Mouse (Mus musculus) left cerebral cortex, postnatal 10 days (tissue): Measurements from ENCODE around the gene Dock1. TPM values are rescaled to one million over a fixed set of nuclear protein-coding genes. Genes with fewer than 3 reads are reported as not detected.
A peak's percentile ranks its signal among the peaks of the same experiment; 100 is the strongest.

Source experiments
- DNase-seq, 2 experiments: peaks; one replicate each; pipeline ENCODE4 v3.0.0; 2021 to 2022; ENCODE audit warnings: low spot score in 2 of 2, mixed read lengths in 1 of 2; ENCODE audit errors: extremely low spot score in 1 of 2
- intact Hi-C: fragments of 180-260 bp; cut with DNase I; formaldehyde crosslinking; loops from one replicate; pipeline ENCODE4 v1.15.1; 2025
- total RNA-seq, 2 experiments: library from RNA; stranded (reverse); gene quantifications; 2 replicates each; pipeline ENCODE4 v1.2.3; 2021

Gene Dock1
- 10 to 100 TPM; 19.4 to 20.8 TPM for total RNA-seq

DNA sequence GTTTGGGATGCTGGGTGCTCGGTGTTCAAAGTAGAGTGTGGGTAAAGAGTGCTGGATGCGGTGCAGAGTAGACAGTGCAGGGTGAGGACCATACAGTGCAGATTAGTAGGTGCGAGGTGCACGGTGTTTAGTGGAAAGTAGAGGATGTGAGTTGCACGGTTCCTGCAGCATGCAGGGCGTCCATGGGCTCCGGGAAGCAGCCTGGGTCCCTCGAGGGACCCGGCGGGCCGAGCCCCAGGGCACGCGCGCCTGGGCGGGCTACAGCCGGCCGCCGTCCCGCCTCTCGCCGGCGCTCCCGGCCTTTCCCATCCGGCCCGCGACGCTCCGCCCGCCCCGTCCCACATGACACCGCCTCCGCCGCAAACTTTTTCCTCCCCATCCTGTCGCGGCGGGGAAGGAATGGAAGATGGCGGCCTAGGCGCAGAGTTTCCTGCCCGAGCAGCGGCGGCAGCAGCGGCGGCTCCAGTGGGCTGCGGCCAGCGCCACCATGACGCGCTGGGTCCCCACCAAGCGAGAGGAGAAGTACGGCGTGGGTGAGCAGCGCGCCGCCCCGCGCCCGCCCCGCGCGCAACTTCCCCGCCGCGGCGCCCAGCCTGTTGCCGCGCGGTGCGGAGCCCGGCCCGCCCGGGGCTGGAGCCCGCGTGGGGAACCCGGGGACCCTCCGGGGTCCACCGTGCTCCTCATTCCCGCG is at the start of gene Dock1:
TSS of gene Dock1 (plus strand) at position 343 of the 691 bp plus-strand sequence.
- intact Hi-C loops: no loop called here
- DNase-seq: peak in 1 of 2 experiments; percentile 89

DNA sequence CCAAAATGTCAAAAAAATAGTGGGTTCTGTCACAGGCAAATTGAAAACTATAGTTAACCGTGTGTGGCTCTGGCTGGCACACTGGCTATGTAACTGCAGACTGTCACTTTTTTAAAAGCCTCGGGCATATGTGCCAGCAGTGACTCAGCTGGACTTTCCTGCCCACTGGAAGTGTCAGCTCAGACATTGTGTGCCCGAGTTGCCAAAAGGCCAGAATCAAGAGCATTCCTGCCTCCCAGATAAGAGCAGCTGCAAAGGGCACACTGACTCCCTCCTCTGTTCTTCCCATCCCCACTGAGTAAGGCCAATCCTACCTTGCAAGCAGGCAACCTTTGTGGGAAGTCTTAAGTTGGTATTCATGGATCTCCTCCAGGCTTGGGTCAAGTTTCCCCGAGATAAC is 42.5 kb upstream of the Dock1 start:
- intact Hi-C loops: no loop called here

DNA sequence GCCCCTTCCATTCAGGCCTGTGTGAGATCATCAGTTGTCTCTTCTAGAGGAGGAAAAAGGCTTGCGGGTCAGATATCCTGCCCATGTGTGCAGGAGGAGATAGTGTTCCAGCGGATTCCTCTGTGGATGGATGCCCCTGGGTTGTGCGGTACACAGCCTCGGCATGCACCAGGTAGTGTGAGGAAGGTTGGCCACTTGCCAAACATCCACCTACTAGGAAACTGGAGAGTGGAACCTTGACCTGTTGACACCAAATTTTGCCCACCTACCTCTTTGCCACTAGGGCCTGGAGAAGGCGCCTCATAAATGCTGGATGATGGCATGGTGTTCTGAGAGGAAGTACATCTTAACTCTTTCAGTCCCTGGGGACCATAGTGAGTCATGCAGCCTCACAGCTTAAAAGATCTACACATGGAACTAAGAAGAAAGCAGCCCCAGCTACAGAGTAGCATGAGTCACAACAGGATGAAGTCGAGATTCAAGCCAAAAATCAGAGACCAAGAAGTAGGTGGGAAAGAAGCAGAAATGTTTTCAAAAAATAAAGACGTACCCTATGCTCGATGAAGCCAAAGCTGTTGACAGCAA is 20.1 kb upstream of the Dock1 start:
- intact Hi-C loops: no loop called here
- peak in 1 of 2 experiments; percentile 33 for DNase-seq

More for the DNA sequence above, 42.5 kb upstream of the Dock1 start:
- no peak for DNase-seq

DNA sequence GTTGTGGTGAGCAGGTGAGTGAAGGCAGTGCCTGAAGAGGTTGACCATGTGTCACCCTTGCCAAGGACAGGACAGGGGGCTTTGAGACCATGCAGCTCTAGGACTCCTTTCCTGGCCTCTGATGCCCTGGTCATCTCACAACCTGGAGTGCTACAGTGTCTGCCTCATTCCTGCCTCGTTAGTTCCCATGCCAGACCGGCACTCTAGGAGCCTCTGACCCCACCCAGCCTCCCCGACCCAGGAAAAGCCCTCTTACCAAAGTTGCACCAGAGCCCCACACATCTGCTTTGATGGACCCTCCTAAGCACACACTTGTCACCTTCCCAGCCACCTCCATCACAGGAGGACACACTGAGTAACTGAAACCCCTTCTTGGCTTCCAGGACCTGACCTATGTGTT is 19.4 kb upstream of the Dock1 start:
- no peak for DNase-seq
- intact Hi-C loops: no loop called here

DNA sequence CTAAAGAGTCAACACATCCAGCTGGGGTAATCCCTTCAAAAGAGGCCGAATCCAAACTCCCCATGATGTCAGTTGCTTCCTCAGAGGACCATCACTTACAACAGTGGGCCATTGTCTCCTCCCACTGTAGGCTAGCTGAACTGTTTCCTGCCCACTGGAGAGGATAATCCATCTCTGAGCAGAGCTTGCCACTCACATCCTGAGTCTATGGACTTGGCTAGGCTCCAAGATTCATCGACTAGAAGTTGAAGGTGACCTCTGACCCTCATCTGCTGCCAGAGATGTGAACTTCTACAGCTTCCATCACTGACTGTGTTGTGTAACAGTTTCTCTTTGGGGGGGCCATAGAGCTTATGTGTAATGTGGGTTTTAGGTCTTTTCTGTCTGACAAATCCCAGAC is 7.2 kb upstream of the Dock1 start:
- DNase-seq: no peak
- intact Hi-C loops: no loop called here

DNA sequence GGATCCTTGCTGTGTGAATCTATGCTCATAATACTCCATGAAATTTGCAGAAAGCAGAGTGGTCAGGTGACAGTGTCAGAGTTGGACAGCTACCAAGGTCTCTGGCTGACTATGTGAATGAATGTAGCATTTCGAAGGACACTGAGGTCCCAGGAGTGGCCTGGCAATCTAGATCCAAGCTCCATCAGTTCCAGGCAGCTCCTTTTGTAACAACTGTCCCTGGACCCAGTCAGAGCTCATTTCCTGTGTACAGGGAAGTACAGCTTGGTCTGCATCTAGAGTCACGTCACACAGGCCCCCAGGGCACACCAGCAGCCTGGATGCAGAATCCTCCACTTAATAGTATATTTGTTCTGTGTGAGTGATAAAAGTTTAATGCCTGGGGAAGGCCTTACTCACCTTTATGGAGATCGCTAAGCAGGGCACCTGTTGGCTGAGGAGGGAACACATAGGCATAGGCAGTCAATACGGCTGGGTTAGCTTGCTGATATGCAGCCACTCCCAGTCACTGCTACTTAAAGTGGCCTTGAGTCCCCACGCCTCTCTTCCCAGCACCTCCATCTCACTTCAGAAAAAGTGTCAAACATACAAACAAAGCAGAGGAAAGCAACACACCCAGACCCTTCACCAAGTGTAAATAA is 4.7 kb upstream of the Dock1 start:
- intact Hi-C loops: no loop called here

DNA sequence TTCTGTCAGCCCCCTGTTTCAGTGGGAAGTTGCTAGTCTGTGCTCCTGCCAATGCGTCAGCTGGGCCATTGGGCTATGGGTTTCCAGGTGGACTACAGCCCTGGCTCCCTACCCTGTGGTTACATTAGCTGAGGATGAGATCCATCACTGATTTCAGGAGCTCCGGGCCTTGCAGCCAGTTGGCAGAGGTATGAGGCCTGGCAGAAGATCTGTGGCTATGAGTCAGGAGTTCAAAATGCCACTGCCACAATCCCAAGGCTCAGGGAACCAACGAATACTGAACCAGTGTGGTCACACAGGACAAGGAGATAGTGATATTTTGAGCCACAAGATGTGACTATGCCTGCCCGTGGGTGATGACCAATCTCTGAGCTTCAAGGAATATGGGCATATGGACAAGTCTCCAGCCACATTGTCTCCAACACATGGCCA is 3.2 kb upstream of the Dock1 start:
- intact Hi-C loops: no loop called here

More for the DNA sequence above, 4.7 kb upstream of the Dock1 start:
- no peak for DNase-seq

DNA sequence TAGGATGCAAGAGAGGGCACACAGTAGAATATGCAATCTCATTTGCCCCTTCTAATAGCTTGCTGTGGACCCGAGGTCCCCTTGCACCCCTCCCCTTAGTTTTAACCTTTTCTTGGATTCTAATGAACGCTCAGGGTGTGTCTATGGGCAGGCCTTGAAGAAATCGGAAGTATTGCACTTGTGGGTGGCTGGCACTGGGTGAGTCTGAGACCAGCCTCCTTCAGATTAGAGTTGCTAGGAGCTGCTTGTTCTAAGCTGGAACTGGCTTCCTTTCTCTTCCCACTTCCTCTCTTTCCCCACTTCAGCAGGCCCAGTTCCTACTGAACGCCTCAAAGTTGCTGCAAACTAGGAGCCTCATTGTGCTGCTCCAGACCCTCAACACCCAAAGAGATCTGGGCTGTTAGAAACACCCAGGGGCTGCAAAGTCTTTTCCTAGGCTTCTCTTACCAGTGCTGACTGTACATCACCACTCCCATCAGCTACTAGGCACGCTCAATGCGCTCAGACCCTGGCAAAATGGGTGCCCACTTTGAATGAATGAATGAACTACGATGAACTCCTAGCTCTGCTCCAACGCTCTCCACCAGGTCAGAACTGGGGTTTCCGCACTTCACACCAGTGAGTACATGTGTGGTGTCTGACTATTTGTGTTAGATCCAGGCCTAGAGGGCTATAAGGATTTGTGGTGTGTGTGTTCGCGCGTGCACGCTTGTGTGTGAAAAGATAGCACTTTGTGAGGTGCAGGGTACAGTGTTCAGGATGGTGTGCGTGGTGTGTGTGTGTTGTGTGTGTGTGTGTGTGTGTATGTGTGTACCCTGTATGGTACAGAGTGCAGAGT is 761 bp upstream of the Dock1 start:
- intact Hi-C loops: no loop called here
- no peak for DNase-seq

More for the DNA sequence above, 3.2 kb upstream of the Dock1 start:
- DNase-seq: no peak

DNA sequence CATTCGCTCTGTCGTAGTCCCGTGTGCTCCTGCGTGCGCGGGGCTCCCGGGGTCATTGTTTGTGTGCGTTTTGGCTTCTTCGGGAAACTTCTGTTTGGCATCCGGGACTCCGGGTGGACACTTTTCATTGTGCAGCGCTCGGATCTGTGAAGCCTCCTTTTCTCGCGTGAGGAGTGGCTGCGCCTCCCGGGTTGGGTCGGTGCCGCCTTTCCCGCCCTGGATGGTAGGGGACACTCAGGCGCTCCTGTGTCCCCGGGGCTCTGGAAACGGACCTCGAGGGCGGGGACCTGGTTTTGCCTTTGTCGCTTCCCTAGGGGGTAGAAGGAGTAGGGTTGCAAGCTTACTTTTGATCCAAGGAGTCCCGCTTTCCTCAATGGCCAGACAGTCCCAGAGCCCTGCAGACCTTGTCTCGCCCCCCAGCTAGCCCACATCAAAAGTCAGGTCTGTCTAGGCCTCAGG is 578 bp downstream of the Dock1 start:
- DNase-seq: peak in 1 of 2 experiments; percentile 68

DNA sequence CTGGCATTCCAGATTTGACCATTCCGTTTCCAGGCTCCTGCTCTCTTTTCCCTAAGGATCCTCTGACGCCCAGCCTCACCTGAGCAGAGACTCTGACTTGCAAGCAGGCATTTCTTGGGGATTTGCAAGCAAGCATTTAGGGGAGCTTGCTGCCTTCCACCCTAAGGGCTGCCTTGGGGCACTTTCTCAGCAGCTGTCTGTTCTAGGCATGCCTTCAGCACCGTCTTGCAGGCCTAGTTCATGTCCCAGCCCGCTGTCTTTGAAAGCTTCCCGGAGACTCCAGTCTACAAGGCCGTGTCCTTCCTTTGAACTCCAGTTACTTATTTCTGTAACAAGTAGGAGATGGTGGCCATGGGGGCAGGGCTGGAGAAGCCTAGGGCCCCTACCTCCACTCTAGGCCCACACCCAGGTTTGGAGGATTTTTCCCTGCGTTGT is 1.0 kb downstream of the Dock1 start:
- DNase-seq: no peak
- intact Hi-C loops: no loop called here

More for the DNA sequence above, 578 bp downstream of the Dock1 start:
- intact Hi-C loops: no loop called here

DNA sequence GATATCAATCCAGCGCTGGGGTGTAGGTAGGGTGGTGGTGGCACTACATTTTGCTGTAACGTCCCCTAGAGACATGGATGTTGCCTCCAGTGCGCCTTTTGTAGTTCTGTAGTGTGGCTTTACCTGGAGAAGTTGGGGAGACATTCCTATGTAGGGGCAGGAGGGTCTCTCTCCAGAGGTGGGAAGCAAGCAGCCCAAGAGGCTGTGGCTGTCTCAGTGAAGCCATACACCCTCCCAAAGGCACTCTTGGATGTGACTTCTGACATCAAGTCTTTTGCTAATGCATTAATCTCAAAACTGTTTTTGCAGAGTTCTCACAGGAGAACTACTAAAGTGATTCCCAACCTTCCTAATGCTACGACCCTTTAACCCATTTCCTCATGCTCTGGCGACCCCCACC is 2.7 kb downstream of the Dock1 start:
- intact Hi-C loops: no loop called here
- no peak for DNase-seq

DNA sequence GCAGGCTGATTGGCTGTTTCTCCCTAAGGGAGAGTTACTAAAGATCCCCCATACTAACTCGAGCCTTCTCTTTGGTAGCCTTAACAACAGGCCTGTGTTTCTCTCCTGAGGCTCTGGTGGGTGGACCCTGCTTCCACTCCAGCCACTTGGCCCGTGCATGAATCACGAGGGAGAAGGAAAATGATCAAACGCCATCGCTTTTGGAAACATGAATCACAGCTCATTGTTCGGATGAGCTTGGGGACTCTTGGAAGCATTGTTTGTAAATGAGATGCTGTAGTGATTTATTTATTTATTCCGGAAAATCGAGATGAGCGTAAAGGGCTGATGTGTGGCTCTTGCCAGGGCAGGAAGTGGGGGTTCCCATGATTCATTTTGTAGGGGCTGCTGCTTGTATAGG is 3.5 kb downstream of the Dock1 start:
- intact Hi-C loops: no loop called here
- DNase-seq: peak in 1 of 2 experiments; percentile 31

DNA sequence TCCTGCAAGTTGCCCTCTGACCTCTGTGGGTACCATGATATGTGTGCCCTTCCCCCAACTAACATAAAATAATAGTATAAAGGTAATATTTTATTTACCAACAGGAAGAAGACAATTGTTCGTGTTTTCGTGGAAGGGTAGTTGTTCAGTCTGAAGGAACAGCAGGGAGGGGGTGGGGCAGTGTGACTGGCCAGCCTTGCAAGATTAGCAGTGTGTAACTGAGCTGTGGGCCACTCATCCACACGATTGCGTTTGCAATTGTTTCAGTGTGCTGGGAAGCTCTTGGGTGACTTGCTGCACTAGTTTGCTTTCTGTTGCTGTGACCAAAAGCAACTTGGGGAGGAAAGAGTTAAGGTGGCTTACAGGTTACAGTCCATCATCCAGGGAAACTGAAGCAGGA is 7.4 kb downstream of the Dock1 start:
- DNase-seq: no peak
- intact Hi-C loops: no loop called here

DNA sequence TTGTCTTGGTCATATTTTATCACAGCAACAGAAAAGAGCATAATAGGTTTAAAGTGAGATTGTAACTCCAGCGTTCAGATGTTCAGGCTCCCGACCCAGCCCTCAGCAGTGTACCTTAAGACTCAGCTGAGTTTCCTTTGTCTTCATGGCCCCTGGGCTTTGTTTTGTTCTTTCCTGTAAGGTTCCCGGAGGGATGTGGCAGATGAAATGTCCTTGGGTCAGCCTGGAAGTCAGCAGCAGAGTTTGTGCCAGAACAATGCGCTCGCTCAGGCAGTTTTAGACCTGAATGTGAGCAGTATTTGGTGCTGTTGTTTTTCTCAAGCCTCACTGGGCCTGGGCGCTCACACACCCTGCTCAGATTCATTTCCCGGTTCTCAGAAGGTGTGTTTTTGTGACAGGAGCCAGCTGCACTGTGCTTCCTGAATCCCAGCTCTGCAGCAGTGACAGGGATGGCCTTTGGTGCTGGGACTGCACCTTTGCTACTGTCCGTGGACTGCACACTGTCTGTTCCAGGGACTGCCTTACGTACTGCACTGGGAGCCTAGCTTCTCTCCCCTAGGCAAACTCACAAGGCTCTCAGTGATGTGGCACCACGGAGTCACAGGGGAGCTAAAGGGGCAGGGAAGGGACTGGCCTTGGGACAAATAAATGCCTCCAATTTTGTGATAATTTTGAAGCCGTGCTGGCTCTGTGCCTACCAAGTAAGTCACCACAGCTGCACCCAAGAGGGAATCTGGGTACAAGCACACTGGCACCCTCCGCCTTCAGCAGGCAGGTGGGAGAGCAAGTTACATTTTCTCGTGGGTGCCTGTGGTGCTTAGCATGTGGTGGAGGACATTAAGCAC is 9.1 kb downstream of the Dock1 start:
- intact Hi-C loops: no loop called here
- DNase-seq: no peak

DNA sequence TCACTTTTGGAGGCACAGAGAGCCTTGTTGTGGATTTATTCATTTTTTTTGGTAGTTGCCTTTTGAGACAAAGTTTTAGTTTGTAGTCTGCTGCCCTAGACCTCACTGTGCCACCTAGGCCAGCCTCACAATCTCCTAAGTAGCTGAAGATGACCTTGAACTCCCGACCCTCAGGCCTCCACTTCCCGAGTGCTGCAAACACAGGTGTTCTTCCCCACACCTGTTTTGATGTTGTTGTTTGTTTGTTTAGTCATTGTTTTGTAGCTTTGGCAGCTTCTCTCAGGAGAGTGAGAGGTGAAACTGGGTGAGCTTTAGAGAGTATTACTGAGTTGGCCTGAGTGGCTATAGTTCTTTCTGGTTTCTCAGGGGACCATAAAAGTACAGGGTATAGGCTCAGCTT is 9.7 kb downstream of the Dock1 start:
- intact Hi-C loops: no loop called here
- no peak for DNase-seq

DNA sequence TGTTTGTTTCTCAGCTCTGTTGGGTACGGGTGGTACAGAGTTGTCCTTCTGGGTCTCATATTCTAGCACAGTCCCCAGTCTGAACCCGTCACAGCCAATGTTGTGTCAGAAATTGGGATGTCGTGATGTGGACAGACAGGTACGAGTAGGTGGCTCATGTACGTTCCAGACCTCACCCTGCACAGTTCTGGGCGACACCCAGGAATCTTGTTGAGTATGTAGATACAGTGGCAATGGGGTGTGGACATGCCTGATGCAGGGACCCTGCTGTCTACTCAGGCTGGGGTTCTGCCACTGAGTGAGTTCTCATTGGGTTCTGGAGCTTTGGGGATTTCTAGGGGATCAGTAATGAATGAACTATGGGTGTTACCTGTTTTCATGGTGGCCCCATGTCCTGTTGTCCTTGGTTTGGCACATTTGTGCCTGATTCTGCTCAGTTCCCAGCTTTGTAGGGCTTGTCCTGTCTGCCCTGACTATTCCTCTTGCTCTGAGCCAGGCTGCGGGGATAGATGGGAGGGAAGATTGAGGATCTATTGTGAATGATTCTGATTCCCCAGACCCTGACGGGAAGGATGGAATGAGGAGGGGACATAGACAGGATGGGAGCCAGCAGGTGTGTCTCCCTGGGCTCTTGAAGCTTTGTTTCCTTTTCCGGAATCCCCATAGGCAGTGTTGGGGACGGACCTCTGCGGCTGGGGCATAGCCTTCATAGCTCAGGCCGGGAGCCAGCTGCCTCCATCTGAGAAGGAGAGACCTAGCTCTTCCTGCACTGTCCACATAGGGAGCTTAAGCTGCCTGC is 11.5 kb downstream of the Dock1 start:
- intact Hi-C loops: no loop called here
- no peak for DNase-seq

DNA sequence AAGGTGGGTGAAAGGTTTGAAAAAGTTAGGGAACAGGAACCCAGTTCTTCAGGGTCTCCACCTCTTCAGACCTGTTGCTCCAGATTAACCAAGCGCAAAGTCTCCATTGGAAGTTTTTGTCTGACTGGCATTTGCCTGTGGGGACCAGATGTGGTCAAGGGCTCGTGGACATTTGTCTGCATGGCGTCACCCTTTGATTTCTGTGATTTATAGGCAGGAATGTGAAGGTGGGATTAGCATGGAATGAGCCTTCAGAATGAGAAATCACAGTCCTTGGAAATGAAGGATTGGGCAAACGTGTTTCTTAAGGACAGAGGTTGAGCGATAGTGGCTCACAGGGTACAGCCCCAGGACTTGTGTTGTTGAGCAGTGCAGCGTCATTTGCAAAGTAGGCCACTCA is 17.9 kb downstream of the Dock1 start:
- intact Hi-C loops: no loop called here
- DNase-seq: no peak

DNA sequence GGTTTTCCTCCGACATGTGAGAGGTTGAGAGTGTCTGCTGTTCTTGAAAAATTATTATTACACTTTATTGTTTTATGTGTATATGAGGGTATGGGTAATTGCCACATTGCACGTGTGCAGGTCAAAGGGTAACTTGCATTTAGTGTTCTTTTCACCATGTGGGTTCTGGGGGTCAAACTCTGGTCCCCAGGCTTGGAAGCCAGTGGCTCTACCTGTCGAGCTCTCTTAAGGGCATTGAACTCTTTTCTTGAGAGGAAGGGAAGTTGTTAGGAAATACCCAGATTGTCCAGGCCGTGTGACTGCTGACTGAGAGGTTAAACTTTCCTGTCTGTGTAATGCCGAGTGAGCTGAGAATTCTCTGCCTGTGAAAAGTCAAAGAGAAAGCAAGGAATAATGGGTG is 19.7 kb downstream of the Dock1 start:
- intact Hi-C loops: no loop called here
- DNase-seq: no peak
